Mouse (Mus musculus) midbrain, embryonic 16.5 days (tissue): ENCODE measurements at regions not wholly inside any gene's neighbourhood (a gene's known extent, or its start where the extent isn't known, plus 50 kb on each side); places are given as distances from the start of the nearest gene placed in this dataset.

ENCODE experiments used
- ATAC-seq: fragments of 200-750 bp; cut with Nextera tagmentation; 2 replicates; pipeline ENCODE4 v1.8.0; 2017; ENCODE audit warnings: moderate TSS enrichment
- H3K27ac ChIP-seq: fragments of 300-500 bp; sonication (generic); 2 replicates; pipeline ENCODE4 v1.5.1; 2014; ENCODE audit warnings: mild to moderate bottlenecking, low read length, mixed read lengths
- H3K27me3 ChIP-seq: fragments of 300-500 bp; sonication (generic); 2 replicates; pipeline ENCODE4 v1.6.1; 2014; ENCODE audit warnings: low read depth, low read length, mixed read lengths; ENCODE audit not compliant: control insufficient read depth, insufficient read depth
- H3K36me3 ChIP-seq: fragments of 300-500 bp; sonication (generic); 2 replicates; pipeline ENCODE4 v1.6.1; 2014; ENCODE audit warnings: mild to moderate bottlenecking, low read length, moderate library complexity, mixed read lengths; ENCODE audit not compliant: control insufficient read depth, insufficient read depth
- H3K4me1 ChIP-seq: fragments of 300-500 bp; sonication (generic); 2 replicates; pipeline ENCODE4 v1.6.1; 2014; ENCODE audit warnings: mild to moderate bottlenecking, low read length, mixed read lengths; ENCODE audit not compliant: control insufficient read depth, insufficient read depth
- H3K4me2 ChIP-seq: fragments of 300-500 bp; sonication (generic); 2 replicates; pipeline ENCODE4 v1.6.1; 2014; ENCODE audit warnings: mild to moderate bottlenecking, low read length, mixed read lengths
- H3K4me3 ChIP-seq: fragments of 300-500 bp; sonication (generic); 2 replicates; pipeline ENCODE4 v1.5.1; 2014; ENCODE audit warnings: low read depth, mild to moderate bottlenecking, low read length, moderate library complexity, mixed read lengths
- H3K9ac ChIP-seq: fragments of 300-500 bp; sonication (generic); 2 replicates; pipeline ENCODE4 v1.6.1; 2014; ENCODE audit warnings: low read depth, low read length, mixed read lengths
- H3K9me3 ChIP-seq: fragments of 300-500 bp; sonication (generic); replicated peaks from 2 replicates; pipeline ENCODE4 v1.6.1; 2014; ENCODE audit warnings: mild to moderate bottlenecking, low read length, mixed read lengths; ENCODE audit not compliant: control insufficient read depth, poor library complexity, severe bottlenecking
- WGBS: fragments of 180-500 bp; shearing (Covaris S2); extraction: QIAGEN DNeasy Blood & Tissue Kit; methylation state at CpG from one replicate; pipeline ENCODE4 v1.1.7; 2014; 5-methylcytosine and 5-hydroxymethylcytosine counted together

GRCm38 (mm10) chrX:11735516-11736170 is 408.0 kb downstream of the H2al1j start:
- no peak overlapping the region for H3K27ac ChIP-seq
- H3K27me3 ChIP-seq = no peaks in the 10 kb centered on the region; the same call in none of the 2 replicates
- H3K9ac ChIP-seq = no peak overlapping the region
- 22% methylated on average over 17 of the region's 17 CpGs for WGBS
- no peaks in the 10 kb centered on the region for H3K36me3 ChIP-seq
- H3K4me3 ChIP-seq = no peak overlapping the region
- no peaks in the 10 kb centered on the region for H3K9me3 ChIP-seq
- no peak overlapping the region for H3K4me2 ChIP-seq
- H3K4me1 ChIP-seq = no peaks in the 10 kb centered on the region
- peak; percentile 58; the same call in 1 of the 2 replicates for ATAC-seq

DNA sequence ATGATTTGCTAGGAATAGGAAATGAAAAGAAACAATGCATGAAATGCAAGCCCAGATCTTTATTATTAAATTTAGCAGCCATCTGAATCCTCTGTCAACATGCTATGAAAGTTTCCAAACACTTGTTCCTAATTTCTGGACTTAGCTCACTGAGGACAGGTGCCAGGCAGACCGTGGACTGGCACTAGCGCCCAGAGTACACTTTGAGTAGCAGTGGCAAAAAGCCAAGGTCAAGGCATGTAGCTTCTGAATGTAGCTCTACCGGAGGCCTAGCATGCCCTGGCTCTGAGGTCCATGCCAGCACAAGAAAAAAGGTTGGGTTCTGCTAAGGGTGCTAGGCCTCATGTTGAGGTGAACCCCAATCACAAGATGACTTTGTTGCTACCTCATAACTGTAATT is 408.9 kb downstream of the H2al1j start:
- H3K4me3 ChIP-seq = no peak overlapping the region
- H3K36me3 ChIP-seq = no peaks in the 10 kb centered on the region
- no peak overlapping the region for H3K9ac ChIP-seq
- 90% methylated on average over 3 of the region's 3 CpGs for WGBS
- no peak overlapping the region for H3K4me2 ChIP-seq
- H3K9me3 ChIP-seq = no peaks in the 10 kb centered on the region
- no peaks in the 10 kb centered on the region for H3K4me1 ChIP-seq
- ATAC-seq = no peak
- no peak overlapping the region for H3K27ac ChIP-seq
- H3K27me3 ChIP-seq = no peaks in the 10 kb centered on the region; the same call in none of the 2 replicates

DNA sequence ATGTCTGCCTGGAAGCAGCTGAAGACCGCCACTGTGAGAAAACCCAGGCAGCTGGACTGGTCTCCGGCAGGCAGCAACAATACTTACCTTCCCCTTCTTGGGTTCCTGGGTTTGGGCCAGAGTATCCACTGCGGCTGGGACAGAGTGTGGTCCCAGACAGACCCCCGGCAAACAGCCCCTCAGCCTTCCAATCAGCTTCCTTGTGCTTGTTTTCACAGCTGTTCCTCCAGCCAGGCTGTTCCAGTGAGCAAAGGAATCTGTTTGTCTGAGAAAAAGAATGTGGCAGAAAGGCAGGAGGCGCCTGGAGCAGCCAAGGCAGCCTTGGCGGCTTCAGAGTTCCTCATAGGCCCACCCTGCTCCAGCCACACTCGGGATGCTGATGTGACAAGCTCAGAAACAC is 411.9 kb downstream of the H2al1j start:
- 56% methylated on average over 7 of the region's 7 CpGs for WGBS
- Histone ChIP-seq H3K4me1 (no peaks in the 10 kb centered on the region), H3K27ac (no peak overlapping the region), H3K4me2 (no peak overlapping the region), H3K9me3 (no peaks in the 10 kb centered on the region), H3K4me3 (no peak overlapping the region), H3K9ac (no peak overlapping the region), H3K27me3 (no peaks in the 10 kb centered on the region; the same call in none of the 2 replicates), H3K36me3 (no peaks in the 10 kb centered on the region)
- ATAC-seq = no peak

- no peaks in the 10 kb centered on the region for H3K9me3 ChIP-seq
- H3K4me3 ChIP-seq = no peak overlapping the region
- H3K27me3 ChIP-seq = no peaks in the 10 kb centered on the region
- no peak for ATAC-seq
- H3K4me1 ChIP-seq = no peaks in the 10 kb centered on the region
- H3K27ac ChIP-seq = no peak overlapping the region
- H3K4me2 ChIP-seq = no peak overlapping the region
- 20% methylated on average over 3 of the region's 3 CpGs for WGBS
- no peak overlapping the region for H3K9ac ChIP-seq
- H3K36me3 ChIP-seq = no peaks in the 10 kb centered on the region
Measured at GRCm38 (mm10) chrX:11745911-11746310, 414.2 kb downstream of the Bcor start.

GRCm38 (mm10) chrX:11747386-11748121 is 412.6 kb downstream of the Bcor start:
- Histone ChIP-seq H3K4me2 (no peak overlapping the region), H3K9ac (no peak overlapping the region), H3K27ac (no peak overlapping the region), H3K36me3 (no peaks in the 10 kb centered on the region), H3K27me3 (no peaks in the 10 kb centered on the region), H3K9me3 (no peaks in the 10 kb centered on the region), H3K4me1 (no peaks in the 10 kb centered on the region), H3K4me3 (no peak overlapping the region)
- no peak for ATAC-seq
- 86% methylated on average over 4 of the region's 4 CpGs for WGBS

DNA sequence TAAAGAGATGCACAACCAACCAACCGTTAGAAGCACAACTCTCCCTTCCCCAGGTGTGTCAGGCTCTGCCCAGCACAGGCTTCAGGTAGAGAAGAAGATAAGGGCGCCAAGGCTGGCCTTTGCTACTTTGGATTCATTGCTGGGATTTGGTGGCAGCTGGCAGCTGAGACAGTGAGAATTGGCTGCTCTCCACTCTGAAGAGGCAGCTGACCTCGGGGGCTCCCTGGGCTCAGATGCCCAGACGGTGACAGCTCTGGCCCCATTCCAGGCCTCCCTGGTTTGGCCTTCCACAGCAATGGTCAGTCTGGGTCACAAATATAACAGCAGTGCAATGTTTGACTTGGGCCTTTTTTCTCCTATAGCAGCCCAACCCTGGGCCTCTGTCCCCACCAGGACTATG is 411.9 kb downstream of the Bcor start:
- no peak overlapping the region for H3K4me2 ChIP-seq
- no peaks in the 10 kb centered on the region for H3K9me3 ChIP-seq
- H3K4me3 ChIP-seq = no peak overlapping the region
- no peaks in the 10 kb centered on the region for H3K36me3 ChIP-seq
- no peak for ATAC-seq
- no peak overlapping the region for H3K9ac ChIP-seq
- H3K27ac ChIP-seq = no peak overlapping the region
- H3K27me3 ChIP-seq = no peaks in the 10 kb centered on the region
- WGBS = 57% methylated on average over 4 of the region's 4 CpGs
- no peaks in the 10 kb centered on the region for H3K4me1 ChIP-seq

DNA sequence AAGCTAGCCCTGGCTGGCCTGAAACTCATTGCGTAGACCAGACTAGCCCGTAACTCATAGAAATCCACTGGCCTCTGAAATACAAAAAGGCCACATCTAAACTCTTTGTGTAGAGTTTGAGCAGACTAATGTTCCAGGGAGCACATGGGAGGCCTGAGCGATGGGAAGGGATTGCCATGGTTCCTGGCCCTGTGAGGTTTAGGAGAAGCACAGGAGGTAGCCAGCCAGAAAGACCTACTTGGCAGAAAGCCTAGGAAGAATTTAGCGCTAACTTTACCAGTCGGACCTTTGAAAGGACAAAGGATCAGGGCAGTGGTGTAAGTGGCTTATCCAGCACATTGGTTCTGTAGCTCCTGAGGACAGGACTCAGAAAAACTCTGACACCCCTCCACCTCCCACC is 407.6 kb downstream of the Bcor start:
- WGBS = 64% methylated on average over 5 of the region's 5 CpGs
- Histone ChIP-seq H3K27ac (0 out of 2 replicates have a peak overlapping the region, but pooled peaks have one; percentile 32), H3K4me2 (no peak overlapping the region), H3K36me3 (no peaks in the 10 kb centered on the region), H3K4me3 (no peak overlapping the region), H3K9me3 (no peaks in the 10 kb centered on the region), H3K27me3 (0 out of 2 replicates have a peak, but pooled peaks cover 2% of the 10 kb centered on the region), H3K9ac (no peak overlapping the region), H3K4me1 (no peaks in the 10 kb centered on the region)
- peak; percentile 32; the same call in 1 of the 2 replicates for ATAC-seq

GRCm38 (mm10) chrX:11752973-11753590 is 407.1 kb downstream of the Bcor start:
- Histone ChIP-seq H3K27ac (peak overlapping the region; percentile 32; the same call in 1 of the 2 replicates), H3K4me3 (no peak overlapping the region), H3K36me3 (no peaks in the 10 kb centered on the region), H3K9ac (no peak overlapping the region), H3K4me2 (no peak overlapping the region), H3K9me3 (no peaks in the 10 kb centered on the region), H3K4me1 (no peaks in the 10 kb centered on the region), H3K27me3 (0 out of 2 replicates have a peak, but pooled peaks cover 2% of the 10 kb centered on the region)
- WGBS = 28% methylated on average over 12 of the region's 13 CpGs
- peak; percentile 36; the same call in 1 of the 2 replicates for ATAC-seq

GRCm38 (mm10) chrX:11755046-11755445 is 405.1 kb downstream of the Bcor start:
- no peak overlapping the region for H3K4me3 ChIP-seq
- H3K9me3 ChIP-seq = no peaks in the 10 kb centered on the region
- H3K36me3 ChIP-seq = no peaks in the 10 kb centered on the region
- no peak overlapping the region for H3K27ac ChIP-seq
- no peak overlapping the region for H3K9ac ChIP-seq
- 0 out of 2 replicates have a peak, but pooled peaks cover 2% of the 10 kb centered on the region for H3K27me3 ChIP-seq
- H3K4me1 ChIP-seq = no peaks in the 10 kb centered on the region
- no peak for ATAC-seq
- no peak overlapping the region for H3K4me2 ChIP-seq
- 95% methylated on average over 2 of the region's 2 CpGs for WGBS
